Comparison of ENCODE assay signal across 26 mouse cellular contexts in the genomic region with DNA sequence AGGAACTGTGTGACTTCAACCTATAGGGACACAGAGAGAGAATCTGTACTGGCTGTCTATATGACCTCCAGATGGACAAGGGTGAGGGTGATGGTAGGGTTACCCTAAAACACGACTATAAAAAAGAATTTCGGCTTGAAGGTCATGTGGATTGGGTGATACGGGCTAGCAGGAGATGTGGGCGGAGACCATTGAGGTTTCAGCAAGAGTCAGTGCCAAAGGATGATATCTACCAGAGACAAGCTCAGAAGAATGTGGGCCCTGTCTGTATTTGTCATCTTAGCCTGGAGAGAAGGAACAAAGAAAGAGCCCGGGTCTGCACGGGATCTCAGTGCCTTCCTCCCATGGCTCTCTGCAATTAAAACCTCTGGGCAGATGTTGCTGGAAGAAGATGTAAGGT. TPM values are rescaled to one million over a fixed set of nuclear protein-coding genes. Genes with fewer than 3 reads are reported as not detected.
DNase-seq lines count a peak whose midpoint lies in the region; ATAC-seq and TF ChIP-seq lines count a peak whose summit lies in the region.
"Had no signal": no experiment of that assay in that cellular context is flagged by ENCODE, and none has a peak within 500 bp of the region (broad histone marks: within the 10 kb centered on the region; RNA-seq: fewer than 3 reads in every experiment).

No protein-coding gene starts in this region.

- no peak overlapping the region for H3ac ChIP-seq in myocyte (ENCODE audit: control insufficient read depth, insufficient read length)

- H3K79me2 ChIP-seq in MEL (ENCODE audit: control insufficient read depth, insufficient read depth, low read length, poor library complexity) (no peaks in the 10 kb centered on the region), myocyte (ENCODE audit: control insufficient read depth, insufficient read depth) (no peaks in the 10 kb centered on the region)

- H3K9me3 ChIP-seq in MEL (replicated peaks; ENCODE audit: insufficient read depth, low read length) = no peaks in the 10 kb centered on the region
- H3K9me3 ChIP-seq in forebrain, postnatal 0 days (ENCODE audit: low read length) = no peaks in the 10 kb centered on the region
- H3K9me3 ChIP-seq: embryonic facial prominence, embryonic 10.5 days; embryonic facial prominence, embryonic 12.5 days; forebrain, embryonic 13.5 days; forebrain, embryonic 15.5 days had no signal

- no peak overlapping the region for H3K27ac ChIP-seq in MEL (ENCODE audit: control insufficient read depth, low read depth, low read length)
- H3K27ac ChIP-seq in forebrain, postnatal 0 days (ENCODE audit: low read depth, low read length) = no peak overlapping the region
- H3K27ac ChIP-seq: embryonic facial prominence, embryonic 10.5 days; embryonic facial prominence, embryonic 12.5 days; forebrain, embryonic 13.5 days; forebrain, embryonic 15.5 days had no signal

- no peak for TF ChIP-seq CTCF in MEL (IDR thresholded peaks at IDR 0.05 in 2 of 3, conservative IDR thresholded peaks at IDR 0.05 in 1 of 3; ENCODE audit: control insufficient read depth in 1 of 3, insufficient read depth in 1 of 3, low read depth in 2 of 3, low read length in 3 of 3, poor library complexity in 1 of 3, severe bottlenecking in 1 of 3)
- TF ChIP-seq CTCF in forebrain, postnatal 0 days (IDR thresholded peaks at IDR 0.05; ENCODE audit: low read depth) = no peak

- peaks cover 2 to 11% of the 10 kb centered on the region in 2 experiments; a peak in 3 of 4 replicates for H3K27me3 ChIP-seq in MEL (ENCODE audit: control insufficient read depth in 1 of 2, insufficient read depth in 2 of 2, low read length in 2 of 2)
- peaks cover 33% of the 10 kb centered on the region for H3K27me3 ChIP-seq in myocyte (ENCODE audit: control insufficient read depth, insufficient read depth, insufficient read length)
- no peaks in the 10 kb centered on the region for H3K27me3 ChIP-seq in forebrain, postnatal 0 days (ENCODE audit: insufficient read depth, low read length)
- H3K27me3 ChIP-seq: embryonic facial prominence, embryonic 12.5 days; forebrain, embryonic 13.5 days; forebrain, embryonic 15.5 days had no signal

- peaks cover 0 to 10% of the 10 kb centered on the region in 2 experiments; a peak in 3 of 4 replicates for H3K4me1 ChIP-seq in MEL (ENCODE audit: control insufficient read depth in 1 of 2, insufficient read depth in 2 of 2, low read length in 2 of 2)
- H3K4me1 ChIP-seq in forebrain, postnatal 0 days (ENCODE audit: insufficient read depth) = no peaks in the 10 kb centered on the region
- H3K4me1 ChIP-seq: embryonic facial prominence, embryonic 12.5 days; forebrain, embryonic 13.5 days; forebrain, embryonic 15.5 days had no signal

- peak; percentile 67 for ATAC-seq in megakaryocyte progenitor cell, adult 5-6 weeks (replicated peaks; ENCODE audit: poor library complexity)
- ATAC-seq in forebrain, postnatal 0 days = no peak
- ATAC-seq: activated CD4-positive, CD25-positive, alpha-beta regulatory T cell, adult 4 months; forebrain, embryonic 13.5 days; forebrain, embryonic 15.5 days; Patski had no signal

- 90% methylated on average over 6 of the region's 6 CpGs for WGBS in forebrain, postnatal 0 days

- no peak overlapping the region for H3K9ac ChIP-seq in MEL (ENCODE audit: control insufficient read depth, low read depth, low read length, poor library complexity, severe bottlenecking)
- H3K9ac ChIP-seq in forebrain, postnatal 0 days = no peak overlapping the region
- H3K9ac ChIP-seq: embryonic facial prominence, embryonic 12.5 days; forebrain, embryonic 13.5 days; forebrain, embryonic 15.5 days had no signal

- DNase-seq in MEL (ENCODE audit: low read depth, low spot score) = peak; percentile 55
- no peak for DNase-seq in cerebellum, postnatal 10 days
- no peak for DNase-seq in forebrain, postnatal 0 days
- DNase-seq: adrenal gland, adult 8-10 months; adrenal gland, postnatal 14 days; adrenal gland, postnatal 36 days; cerebellum, adult 11 months; cerebellum, adult 18-20 months; cerebellum, adult 8-10 months; cerebellum, adult 9-11 months; cerebellum, postnatal 25 days had no signal

- H3K4me3 ChIP-seq in MEL (ENCODE audit: control insufficient read depth in 1 of 2, insufficient read depth in 1 of 2, low read depth in 2 of 2, low read length in 2 of 2) (no peak overlapping the region), myocyte (no peak overlapping the region)
- H3K4me3 ChIP-seq in forebrain, postnatal 0 days (ENCODE audit: low read depth, low read length) = no peak overlapping the region
- H3K4me3 ChIP-seq: embryonic facial prominence, embryonic 10.5 days; embryonic facial prominence, embryonic 12.5 days; forebrain, embryonic 13.5 days; forebrain, embryonic 15.5 days had no signal

- H3K4me2 ChIP-seq in myocyte (ENCODE audit: low read depth) = peak overlapping the region; percentile 65
- H3K4me2 ChIP-seq in forebrain, postnatal 0 days (ENCODE audit: low read depth) = no peak overlapping the region
- H3K4me2 ChIP-seq: embryonic facial prominence, embryonic 12.5 days; forebrain, embryonic 13.5 days; forebrain, embryonic 15.5 days had no signal

- no peak for TF ChIP-seq RAD21 in MEL (IDR thresholded peaks at IDR 0.05; ENCODE audit: low read depth, low read length)

- TF ChIP-seq POLR2A in MEL (IDR thresholded peaks at IDR 0.05; ENCODE audit: control insufficient read depth in 1 of 2, insufficient read depth in 1 of 2, low read depth in 1 of 2, low read length in 2 of 2, poor library complexity in 1 of 2) (no peak), myocyte (IDR thresholded peaks at IDR 0.05; ENCODE audit: insufficient read length, low read depth) (no peak)

- TF ChIP-seq EP300 in MEL (IDR thresholded peaks at IDR 0.05; ENCODE audit: low read depth in 1 of 2, low read length in 2 of 2) = no peak

- no peaks in the 10 kb centered on the region for H3K36me3 ChIP-seq in MEL (ENCODE audit: control insufficient read depth in 1 of 2, insufficient read depth in 2 of 2, low read length in 2 of 2)
- H3K36me3 ChIP-seq in myocyte (ENCODE audit: control insufficient read depth, insufficient read depth) = peaks cover 4% of the 10 kb centered on the region
- no peaks in the 10 kb centered on the region for H3K36me3 ChIP-seq in forebrain, postnatal 0 days (ENCODE audit: insufficient read depth)
- H3K36me3 ChIP-seq: embryonic facial prominence, embryonic 10.5 days; embryonic facial prominence, embryonic 12.5 days; forebrain, embryonic 15.5 days had no signal

TF ChIP-seq in MEL, 35 proteins besides CTCF, POLR2A, EP300 and RAD21 (continues in another document):
- TF ChIP-seq KAT2A (conservative IDR thresholded peaks at IDR 0.05; ENCODE audit: low read depth, low read length) (no peak), USF1 (IDR thresholded peaks at IDR 0.05; ENCODE audit: low read depth, low read length) (no peak)

TF ChIP-seq in myocyte, 11 proteins besides CTCF, POLR2A, EP300 and RAD21 (continues in another document):
- TF ChIP-seq MYOD1 (IDR thresholded peaks at IDR 0.05; ENCODE audit: control insufficient read depth in 1 of 3, insufficient read length in 2 of 3, low read depth in 2 of 3) = no peak

RNA-seq across cellular contexts. Expression of gene Scn4a, which starts 3.3 kb away (rescaled TPM):
- total RNA-seq in MEL (2012; rRNA removed) = 0.15 and 0.16 TPM in 2 replicates
- polyA plus RNA-seq in MEL (2012; ENCODE audit: insufficient read depth in 1 of 2, insufficient read length in 2 of 2, low read depth in 1 of 2, low replicate concordance in 2 of 2, missing spikeins in 1 of 2) = under 1 TPM in 1 of 2 experiments, not detected in 1; 0.04 TPM
- total RNA-seq in megakaryocyte progenitor cell, adult 5-6 weeks (2015) = 0.12 TPM in 1 of 2 replicates, not detected in the other
- total RNA-seq in megakaryocyte progenitor cell, adult 5-6 weeks (2017) = 0.03 TPM in 1 of 2 replicates, not detected in the other
- polyA plus RNA-seq in myocyte (2012; fragmentation: generic; extraction: Trizol) = 15.3 TPM
- not detected in 2 replicates for total RNA-seq in forebrain, postnatal 0 days (2014; rRNA removed)
- 0.06 TPM in 1 of 2 replicates, not detected in the other for polyA plus RNA-seq in forebrain, postnatal 0 days (2015; fragmentation: Nextera tagmentation; extraction: Ambion mirVana)
- polyA plus RNA-seq: forebrain, embryonic 11.5 days; forebrain, embryonic 13.5 days; forebrain, embryonic 15.5 days had no signal

RNA-seq across cellular contexts. Expression of gene Prr29, which starts 15.5 kb away (rescaled TPM):
- not detected in 2 replicates for total RNA-seq in MEL (2012; rRNA removed)
- under 1 TPM in 1 of 2 experiments, not detected in 1; 0.61 TPM for polyA plus RNA-seq in MEL (2012; ENCODE audit: insufficient read depth in 1 of 2, insufficient read length in 2 of 2, low read depth in 1 of 2, low replicate concordance in 2 of 2, missing spikeins in 1 of 2)
- total RNA-seq in megakaryocyte progenitor cell, adult 5-6 weeks (2015) = not detected in 2 replicates
- not detected in 2 replicates for total RNA-seq in megakaryocyte progenitor cell, adult 5-6 weeks (2017)
- polyA plus RNA-seq in myocyte (2012; fragmentation: generic; extraction: Trizol) = 0.32 TPM
- 0.23 TPM in 1 of 2 replicates, not detected in the other for total RNA-seq in forebrain, postnatal 0 days (2014; rRNA removed)
- polyA plus RNA-seq in forebrain, postnatal 0 days (2015; fragmentation: Nextera tagmentation; extraction: Ambion mirVana) = 0.69 TPM in 1 of 2 replicates, not detected in the other
- total RNA-seq: adrenal gland, adult 18-20 months; adrenal gland, postnatal 14 days; adrenal gland, postnatal 36 days; ES-E14 had no signal
- polyA plus RNA-seq: C2C12; embryonic facial prominence, embryonic 10.5 days; embryonic facial prominence, embryonic 12.5 days; forebrain, embryonic 11.5 days; forebrain, embryonic 13.5 days; forebrain, embryonic 15.5 days; frontal cortex, adult 2 months; Patski had no signal

RNA-seq across cellular contexts. Expression of gene Cd79b, which starts 35.2 kb away (rescaled TPM):
- 0.36 and 0.54 TPM in 2 replicates for total RNA-seq in MEL (2012; rRNA removed)
- polyA plus RNA-seq in MEL (2012; ENCODE audit: insufficient read depth in 1 of 2, insufficient read length in 2 of 2, low read depth in 1 of 2, low replicate concordance in 2 of 2, missing spikeins in 1 of 2) (1 to 10 TPM in 1 of 2 experiments, not detected in 1; 2.4 TPM), myocyte (2012; fragmentation: generic; extraction: Trizol) (not detected)
- 47.2 and 51.9 TPM in 2 replicates for total RNA-seq in megakaryocyte progenitor cell, adult 5-6 weeks (2015)
- 29.6 and 30.9 TPM in 2 replicates for total RNA-seq in megakaryocyte progenitor cell, adult 5-6 weeks (2017)
- 0.38 and 0.46 TPM in 2 replicates for total RNA-seq in forebrain, postnatal 0 days (2014; rRNA removed)
- 0.71 and 1.1 TPM in 2 replicates for polyA plus RNA-seq in forebrain, postnatal 0 days (2015; fragmentation: Nextera tagmentation; extraction: Ambion mirVana)
- polyA plus RNA-seq: C2C12 had no signal

RNA-seq across cellular contexts. Expression of gene Icam2, which starts 38.1 kb away (rescaled TPM):
- 58.1 and 82.7 TPM in 2 replicates for total RNA-seq in MEL (2012; rRNA removed)
- 10 to 100 TPM in 1 of 2 experiments, not detected in 1; 49.6 TPM for polyA plus RNA-seq in MEL (2012; ENCODE audit: insufficient read depth in 1 of 2, insufficient read length in 2 of 2, low read depth in 1 of 2, low replicate concordance in 2 of 2, missing spikeins in 1 of 2)
- total RNA-seq in megakaryocyte progenitor cell, adult 5-6 weeks (2015) = 59.9 and 60.3 TPM in 2 replicates
- 87.1 and 123 TPM in 2 replicates for total RNA-seq in megakaryocyte progenitor cell, adult 5-6 weeks (2017)
- polyA plus RNA-seq in myocyte (2012; fragmentation: generic; extraction: Trizol) = not detected
- 4.6 and 8.3 TPM in 2 replicates for total RNA-seq in forebrain, postnatal 0 days (2014; rRNA removed)
- 7.0 and 9.1 TPM in 2 replicates for polyA plus RNA-seq in forebrain, postnatal 0 days (2015; fragmentation: Nextera tagmentation; extraction: Ambion mirVana)
- polyA plus RNA-seq: C2C12, Patski had no signal

RNA-seq across cellular contexts. Expression of gene Gh, which starts 48.1 kb away (rescaled TPM):
- total RNA-seq in MEL (2012; rRNA removed) = not detected in 2 replicates
- polyA plus RNA-seq in MEL (2012; ENCODE audit: insufficient read depth in 1 of 2, insufficient read length in 2 of 2, low read depth in 1 of 2, low replicate concordance in 2 of 2, missing spikeins in 1 of 2) = under 1 TPM in 1 of 2 experiments, not detected in 1; 0.08 TPM
- not detected in 2 replicates for total RNA-seq in megakaryocyte progenitor cell, adult 5-6 weeks (2015)
- not detected in 2 replicates for total RNA-seq in megakaryocyte progenitor cell, adult 5-6 weeks (2017)
- not detected for polyA plus RNA-seq in myocyte (2012; fragmentation: generic; extraction: Trizol)
- not detected in 2 replicates for total RNA-seq in forebrain, postnatal 0 days (2014; rRNA removed)
- polyA plus RNA-seq in forebrain, postnatal 0 days (2015; fragmentation: Nextera tagmentation; extraction: Ambion mirVana) = not detected in 2 replicates
- total RNA-seq: adrenal gland, adult 18-20 months; adrenal gland, adult 8-10 months; adrenal gland, postnatal 14 days; adrenal gland, postnatal 36 days; ES-E14 had no signal
- polyA plus RNA-seq: activated CD4-positive, CD25-positive, alpha-beta regulatory T cell, adult 4 months; C2C12; cortical plate, adult 2 months; embryonic facial prominence, embryonic 10.5 days; embryonic facial prominence, embryonic 12.5 days; embryonic facial prominence, embryonic 14.5 days; forebrain, embryonic 11.5 days; forebrain, embryonic 13.5 days; forebrain, embryonic 15.5 days; Patski had no signal

Comparison
In these comparisons a context has a peak if more than half of its experiments do, and no peak if none do; other contexts are left out.
1. RNA of gene Cd79b, which starts 35.2 kb away (total RNA-seq): 29.6 to 51.9 TPM in megakaryocyte progenitor cell, adult 5-6 weeks; 0.36 to 0.54 TPM in MEL and 0.38 to 0.46 TPM in forebrain, postnatal 0 days; every median in the first group is over 10 times any median in the second.